Mouse (Mus musculus): Measurements from ENCODE around the gene Cyp2c55.

The Cyp2c55 gene

GRCm38 (mm10) chr19:39006715-39007114 is at the start of gene Cyp2c55:
Cyp2c55 (plus strand) TSS chr19:39007019.
- no peak for DNase-seq

- no peak for DNase-seq
Measured at GRCm38 (mm10) chr19:38970741-38971140, 36.1 kb upstream of the Cyp2c55 start.

- DNase-seq = no peak
Measured at GRCm38 (mm10) chr19:38972581-38972980, 34.2 kb upstream of the Cyp2c55 start.

- no peak for DNase-seq
Measured at GRCm38 (mm10) chr19:38973666-38974065, 33.2 kb upstream of the Cyp2c55 start.

- no peak for DNase-seq
Measured at GRCm38 (mm10) chr19:38976269-38976668, 30.6 kb upstream of the Cyp2c55 start.

GRCm38 (mm10) chr19:38981966-38982365 is 24.9 kb upstream of the Cyp2c55 start:
- DNase-seq = peak; percentile 67

GRCm38 (mm10) chr19:38998248-38998647 is 8.6 kb upstream of the Cyp2c55 start:
- DNase-seq = no peak

- DNase-seq = no peak
Measured at GRCm38 (mm10) chr19:38998676-38999075, 8.1 kb upstream of the Cyp2c55 start.

- DNase-seq = no peak
Measured at GRCm38 (mm10) chr19:39005132-39005531, 1.7 kb upstream of the Cyp2c55 start.

- no peak for DNase-seq
Measured at GRCm38 (mm10) chr19:39057928-39058327, 51.1 kb downstream of the Cyp2c55 start.

GRCm38 (mm10) chr19:39060719-39061118 is 53.9 kb downstream of the Cyp2c55 start, which contains the start of gene Cyp2c65:
Cyp2c65 (plus strand) TSS chr19:39061015.
- DNase-seq = no peak
